Mouse (Mus musculus) thymus, adult 2 months (tissue): ENCODE measurements around the gene Gm36245. TPM values are rescaled to one million over a fixed set of nuclear protein-coding genes. Genes with fewer than 3 reads are reported as not detected.

ENCODE experiments used
- DNase-seq: peaks from one replicate; pipeline ENCODE4 v3.0.0; 2021
- H3K27ac ChIP-seq: fragments of 200-500 bp; 2 replicates; pipeline ENCODE4 v1.5.1; 2012; ENCODE audit warnings: low read length, control low read depth; ENCODE audit not compliant: control insufficient read depth, insufficient read depth
- H3K27me3 ChIP-seq: fragments of 200-500 bp; 2 replicates; pipeline ENCODE4 v1.6.1; 2012; ENCODE audit warnings: mild to moderate bottlenecking, low read length, moderate library complexity, mixed read lengths; ENCODE audit not compliant: control insufficient read depth, insufficient read depth
- H3K36me3 ChIP-seq: fragments of 200-500 bp; 2 replicates; pipeline ENCODE4 v1.6.1; 2012; ENCODE audit warnings: mild to moderate bottlenecking, low read length, moderate library complexity; ENCODE audit not compliant: control insufficient read depth, insufficient read depth
- H3K4me1 ChIP-seq: fragments of 200-500 bp; replicated peaks from 2 replicates; pipeline ENCODE4 v1.6.1; 2012; ENCODE audit warnings: low read length; ENCODE audit not compliant: control insufficient read depth, insufficient read depth
- H3K4me3 ChIP-seq: fragments of 200-500 bp; 2 replicates; pipeline ENCODE4 v1.5.1; 2012; ENCODE audit warnings: mild to moderate bottlenecking, low read length, control low read depth, moderate library complexity; ENCODE audit not compliant: control insufficient read depth, insufficient read depth
- CTCF ChIP-seq: fragments of 200-500 bp; IDR thresholded peaks from 2 replicates; pipeline ENCODE4 v1.5.1; 2012; ENCODE audit warnings: mild to moderate bottlenecking, control low read depth, low read length, moderate library complexity, borderline replicate concordance; ENCODE audit not compliant: control insufficient read depth, poor library complexity, insufficient read depth; ENCODE audit errors: extremely low read depth
- POLR2A ChIP-seq: fragments of 200-500 bp; IDR thresholded peaks from 2 replicates; pipeline ENCODE4 v1.6.1; 2012; ENCODE audit warnings: mild to moderate bottlenecking, low read length, control low read depth, moderate library complexity; ENCODE audit not compliant: control insufficient read depth, poor library complexity, insufficient read depth; ENCODE audit errors: extremely low read depth
- WGBS: fragments of 180-500 bp; shearing (Covaris S2); methylation state at CpG from one replicate; pipeline ENCODE4 v1.1.7; 2018; 5-methylcytosine and 5-hydroxymethylcytosine counted together
- polyA plus RNA-seq: library from polyadenylated mRNA; depleted of rRNA; stranded (reverse); fragments of >200 nt; gene quantifications from 2 replicates; pipeline ENCODE4 v1.2.3, GENCODE M21; 2012; rRNA removed

Gene Gm36245
- polyA plus RNA-seq: not detected in 2 replicates

- no peak within 1 kb of the TSS for H3K27ac ChIP-seq
- WGBS: 91% methylated on average over 1 of the region's 1 CpGs
- TF ChIP-seq CTCF: no peak
- no peak for TF ChIP-seq POLR2A
- no peaks in the 10 kb centered on the region for H3K36me3 ChIP-seq
- H3K4me3 ChIP-seq: no peak within 1 kb of the TSS
- H3K27me3 ChIP-seq: no peaks in the 10 kb centered on the region
- no peak for DNase-seq
- no peaks in the 10 kb centered on the region; the same call in 1 of the 2 replicates for H3K4me1 ChIP-seq
Observed at GRCm38 (mm10) chr15:77598958-77599357, at the start of gene Gm36245. Gene Gm36245 (plus strand): TSS chr15:77599258.

GRCm38 (mm10) chr15:77561792-77562191 is 37.3 kb upstream of the Gm36245 start, which contains the start of gene 1700025B11Rik:
Gene 1700025B11Rik (minus strand): TSS chr15:77561892.
- H3K4me3 ChIP-seq: no peak within 1 kb of the TSS
- no peaks in the 10 kb centered on the region for H3K27me3 ChIP-seq
- no peak within 1 kb of the TSS for H3K27ac ChIP-seq
- no peaks in the 10 kb centered on the region for H3K4me1 ChIP-seq
- no peak for DNase-seq
- TF ChIP-seq POLR2A (no peak), CTCF (no peak)
- H3K36me3 ChIP-seq: no peaks in the 10 kb centered on the region

- Histone ChIP-seq H3K4me3 (no peak overlapping the region), H3K27me3 (no peaks in the 10 kb centered on the region), H3K27ac (no peak overlapping the region), H3K4me1 (no peaks in the 10 kb centered on the region), H3K36me3 (no peaks in the 10 kb centered on the region)
- TF ChIP-seq POLR2A (no peak), CTCF (no peak)
- no peak for DNase-seq
Observed at GRCm38 (mm10) chr15:77563219-77563618, 35.8 kb upstream of the Gm36245 start.

- Histone ChIP-seq H3K36me3 (no peaks in the 10 kb centered on the region), H3K4me3 (no peak overlapping the region), H3K4me1 (no peaks in the 10 kb centered on the region), H3K27ac (no peak overlapping the region), H3K27me3 (no peaks in the 10 kb centered on the region)
- WGBS: 100% methylated on average over 2 of the region's 2 CpGs
- no peak for DNase-seq
- TF ChIP-seq POLR2A (no peak), CTCF (no peak)
Observed at GRCm38 (mm10) chr15:77578801-77579200, 20.3 kb upstream of the Gm36245 start.

- WGBS: 93% methylated on average over 4 of the region's 4 CpGs
Observed at GRCm38 (mm10) chr15:77579311-77579710, 19.7 kb upstream of the Gm36245 start.

GRCm38 (mm10) chr15:77581681-77582080 is 17.4 kb upstream of the Gm36245 start:
- 42% methylated on average over 1 of the region's 1 CpGs for WGBS
- H3K36me3 ChIP-seq: no peaks in the 10 kb centered on the region
- no peak overlapping the region for H3K27ac ChIP-seq
- TF ChIP-seq CTCF (no peak), POLR2A (no peak)
- H3K27me3 ChIP-seq: no peaks in the 10 kb centered on the region
- H3K4me3 ChIP-seq: no peak overlapping the region
- DNase-seq: no peak
- no peaks in the 10 kb centered on the region for H3K4me1 ChIP-seq

More at GRCm38 (mm10) chr15:77579311-77579710, 19.7 kb upstream of the Gm36245 start:
- no peak overlapping the region for H3K27ac ChIP-seq
- H3K27me3 ChIP-seq: no peaks in the 10 kb centered on the region
- no peak for DNase-seq
- TF ChIP-seq CTCF (no peak), POLR2A (no peak)
- no peaks in the 10 kb centered on the region for H3K4me1 ChIP-seq
- no peaks in the 10 kb centered on the region for H3K36me3 ChIP-seq
- no peak overlapping the region for H3K4me3 ChIP-seq

- no peak overlapping the region for H3K4me3 ChIP-seq
- H3K27ac ChIP-seq: no peak overlapping the region
- no peaks in the 10 kb centered on the region for H3K4me1 ChIP-seq
- no peak for DNase-seq
- TF ChIP-seq CTCF (no peak), POLR2A (no peak)
- no peaks in the 10 kb centered on the region for H3K36me3 ChIP-seq
- no peaks in the 10 kb centered on the region for H3K27me3 ChIP-seq
Observed at GRCm38 (mm10) chr15:77587026-77587425, 12.0 kb upstream of the Gm36245 start.
